Mouse (Mus musculus): ENCODE measurements around the gene Acot11.

- TF ChIP-seq POLR2A (IDR thresholded peaks at IDR 0.05; ENCODE audit: extremely low read depth, insufficient read depth, low read length): no peak
- TF ChIP-seq CTCF (IDR thresholded peaks at IDR 0.05; ENCODE audit: low read depth, low read length): no peak
These were observed 20.0 kb downstream of the Acot11 start for GRCm38 (mm10) chr4:106784806-106785205.

Measured in liver, adult 2 months (tissue).